Mouse (Mus musculus) cortical plate, adult 2 months (tissue): ENCODE data around the gene Klhl41.
A peak's percentile ranks its signal among the peaks of the same experiment; 100 is the strongest.

ENCODE experiments used
- CTCF ChIP-seq: fragments of 200-500 bp; IDR thresholded peaks from 2 replicates; pipeline ENCODE4 v1.5.1; 2011; ENCODE audit warnings: mild to moderate bottlenecking, control low read depth, low read length; ENCODE audit not compliant: insufficient read depth; ENCODE audit errors: extremely low read depth
- POLR2A ChIP-seq: fragments of 200-500 bp; IDR thresholded peaks from 2 replicates; pipeline ENCODE4 v1.6.1; 2011; ENCODE audit warnings: mild to moderate bottlenecking, low read length, control low read depth; ENCODE audit not compliant: insufficient read depth; ENCODE audit errors: extremely low read depth

DNA sequence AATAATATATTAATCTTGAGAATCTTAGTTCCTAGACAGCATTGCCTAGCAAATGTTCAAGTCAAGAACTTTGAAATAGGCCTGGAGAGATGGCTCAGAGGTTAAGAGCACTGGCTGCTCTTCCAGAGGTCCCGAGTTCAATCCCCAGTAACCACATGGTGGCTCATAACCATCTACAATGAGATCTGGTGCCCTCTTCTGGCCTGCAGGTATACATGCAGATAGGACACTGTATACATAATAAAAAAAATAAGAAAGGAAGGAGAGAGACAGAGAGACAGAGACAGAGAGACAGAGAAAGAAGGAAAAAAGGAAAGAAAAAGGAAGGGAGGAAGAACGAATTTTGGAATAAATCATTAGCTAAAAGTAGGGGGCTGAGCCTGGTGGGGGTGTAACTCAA lies 6.8 kb downstream of the Klhl41 start:
- TF ChIP-seq CTCF: 0 out of 2 replicates have a peak, but pooled peaks have one; percentile 9
- no peak for TF ChIP-seq POLR2A
